Mouse (Mus musculus) kidney, postnatal 36 days (tissue): ENCODE results near the gene Mcm2.
A peak's percentile ranks its signal among the peaks of the same experiment; 100 is the strongest.

Experiments used
- DNase-seq, 2 experiments: peaks; one replicate each; pipeline ENCODE4 v3.0.0; 2021 to 2022; ENCODE audit warnings: mixed read lengths in 2 of 2

The Mcm2 gene

GRCm38 (mm10) chr6:88925640-88926205 is 27.1 kb upstream of the Mcm2 start:
- no peak for DNase-seq

- DNase-seq, result peak; percentile 79 to 90
These were observed 26.1 kb upstream of the Mcm2 start for GRCm38 (mm10) chr6:88924502-88925275.

- no peak for DNase-seq
These were observed 20.2 kb upstream of the Mcm2 start for GRCm38 (mm10) chr6:88918802-88919201.

DNA sequence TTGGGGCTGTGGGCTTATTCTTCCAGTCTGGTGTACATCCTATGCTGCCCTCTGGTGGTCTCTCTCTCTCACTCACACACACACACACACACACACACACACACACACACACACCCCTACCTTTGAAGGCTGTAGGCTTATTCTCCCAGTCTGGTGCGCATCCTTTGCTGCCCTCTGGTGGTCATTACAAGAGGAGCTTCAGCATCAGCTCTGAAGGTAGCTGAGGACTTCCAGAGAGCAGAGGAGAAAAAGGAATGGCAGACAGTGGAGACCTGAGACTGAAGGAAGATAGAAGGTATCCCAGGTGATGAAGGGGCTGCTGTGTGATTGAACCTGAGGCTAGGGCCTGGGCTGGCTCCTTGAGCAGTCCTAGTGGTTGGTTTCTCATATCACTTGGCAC is 17.6 kb upstream of the Mcm2 start:
- DNase-seq, result peak; percentile 55 to 76

- DNase-seq, result no peak
These were observed 16.9 kb upstream of the Mcm2 start for GRCm38 (mm10) chr6:88915510-88915909.

GRCm38 (mm10) chr6:88914799-88915198 is 16.2 kb upstream of the Mcm2 start:
- DNase-seq, result no peak

GRCm38 (mm10) chr6:88913440-88913839 is 14.9 kb upstream of the Mcm2 start:
- DNase-seq, result no peak

- peak in 1 of 2 experiments; percentile 43 for DNase-seq
These were observed 14.4 kb upstream of the Mcm2 start for GRCm38 (mm10) chr6:88913022-88913421.

- no peak for DNase-seq
These were observed 10.6 kb upstream of the Mcm2 start for GRCm38 (mm10) chr6:88909151-88909550.

DNA sequence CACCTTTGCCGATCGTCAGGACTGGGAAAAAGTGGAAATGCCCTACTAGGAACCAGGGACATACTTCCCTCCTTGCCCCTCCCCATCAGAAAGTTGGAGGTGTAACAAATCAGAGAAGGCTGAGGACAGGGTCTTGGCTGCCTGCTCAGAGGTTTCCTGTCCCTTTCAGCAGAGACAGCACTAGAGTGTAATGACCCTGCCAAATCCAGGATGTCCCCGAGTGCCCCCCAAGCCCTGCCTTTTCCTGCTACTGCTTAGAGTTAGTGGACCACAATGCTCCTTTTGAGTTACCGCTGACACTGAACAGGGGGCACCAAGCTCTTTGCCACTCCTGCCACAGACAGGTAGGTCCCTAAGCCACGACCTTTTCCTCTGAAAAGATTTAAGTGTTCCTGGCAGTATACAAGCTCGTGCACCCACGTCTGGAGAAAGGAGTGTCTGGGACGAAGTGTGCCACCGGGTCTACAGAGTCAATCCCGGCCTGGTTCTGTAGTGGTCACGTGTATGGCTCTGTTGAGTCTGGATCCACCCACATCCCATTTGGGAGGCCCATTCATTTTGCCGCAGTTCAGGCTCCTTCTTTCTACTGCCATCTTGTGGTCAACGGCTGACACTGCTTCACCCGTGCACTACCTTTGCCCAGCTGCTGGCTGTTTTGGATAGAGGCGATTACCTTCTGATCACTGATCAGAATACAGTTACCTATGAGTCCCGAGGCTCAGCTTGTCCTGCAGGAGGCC is 8.0 kb upstream of the Mcm2 start:
- peak; percentile 77 to 82 for DNase-seq

DNA sequence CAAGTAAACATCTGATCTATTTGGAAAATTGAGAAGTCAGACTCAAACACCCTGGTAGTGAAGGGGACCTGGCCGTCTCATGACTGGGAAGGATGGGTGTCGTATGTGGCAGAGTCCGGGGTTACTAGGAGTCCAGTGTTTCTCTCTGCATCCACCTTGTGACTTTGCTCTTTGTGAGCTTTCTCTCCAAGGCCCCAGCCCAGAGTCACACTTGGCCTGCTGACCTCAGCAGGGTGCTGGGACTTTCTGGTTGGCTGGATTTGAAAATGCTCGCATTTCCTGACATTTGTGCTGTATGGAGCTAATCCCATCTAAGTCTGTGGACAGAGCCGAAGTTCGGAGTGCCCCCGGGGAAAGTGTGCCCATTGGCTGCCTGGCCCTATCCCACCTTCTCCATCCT is 6.5 kb upstream of the Mcm2 start:
- peak; percentile 44 to 54 for DNase-seq

DNA sequence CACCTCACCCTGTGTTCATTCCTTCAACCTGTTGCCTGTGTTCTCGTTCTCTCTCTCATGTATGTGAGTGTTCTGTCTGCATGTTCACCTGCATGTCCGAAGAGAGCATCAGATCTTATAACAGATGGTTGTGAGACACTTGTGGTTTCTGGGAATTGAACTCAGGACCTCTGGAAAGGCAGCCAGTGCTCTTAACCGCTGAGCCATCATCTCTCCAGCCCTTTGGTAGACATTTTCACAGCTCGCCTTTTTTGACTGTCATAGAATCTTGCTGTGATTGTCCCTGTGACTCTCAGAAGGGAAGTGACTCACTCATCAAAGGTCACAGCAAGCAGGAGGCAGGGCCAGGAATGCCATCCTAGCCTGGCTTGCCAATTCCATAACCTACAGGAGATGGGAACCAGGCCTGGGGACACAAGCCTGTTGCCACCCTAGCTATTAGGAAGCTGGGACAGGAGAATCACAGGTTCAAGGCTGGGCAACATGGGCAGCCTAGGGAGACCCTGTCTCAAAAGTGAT is 5.9 kb upstream of the Mcm2 start:
- peak in 1 of 2 experiments; percentile 40 for DNase-seq

DNA sequence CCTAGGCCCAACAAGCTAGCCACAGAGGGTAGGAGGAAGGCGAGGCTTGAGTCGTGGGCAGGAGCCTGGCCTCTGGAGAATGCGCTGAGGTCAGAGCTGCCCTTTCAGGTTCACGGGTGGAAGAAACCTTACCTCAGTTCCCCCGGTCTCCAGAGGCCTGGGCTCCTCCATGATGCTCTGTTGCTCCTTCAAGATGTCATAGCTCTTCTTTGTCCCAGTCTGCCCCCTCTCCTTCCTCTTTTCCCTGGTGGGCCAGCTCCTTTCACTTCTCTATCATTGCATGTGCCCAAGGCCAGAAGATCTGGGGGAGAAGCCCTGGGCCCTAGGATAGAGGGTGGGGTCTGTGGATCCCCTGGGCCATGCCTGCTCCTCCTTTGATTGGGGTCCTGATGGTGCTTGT is 5.1 kb upstream of the Mcm2 start:
- no peak for DNase-seq

- DNase-seq, result peak; percentile 98 to 99
These were observed 3.6 kb upstream of the Mcm2 start, which contains the start of gene Tpra1 for GRCm38 (mm10) chr6:88901947-88902820. Tpra1 (plus strand) TSS chr6:88902251.

- peak; percentile 35 to 37 for DNase-seq
These were observed 2.9 kb upstream of the Mcm2 start for GRCm38 (mm10) chr6:88901471-88901870.

GRCm38 (mm10) chr6:88899628-88900027 is 1.0 kb upstream of the Mcm2 start:
- DNase-seq, result no peak

DNA sequence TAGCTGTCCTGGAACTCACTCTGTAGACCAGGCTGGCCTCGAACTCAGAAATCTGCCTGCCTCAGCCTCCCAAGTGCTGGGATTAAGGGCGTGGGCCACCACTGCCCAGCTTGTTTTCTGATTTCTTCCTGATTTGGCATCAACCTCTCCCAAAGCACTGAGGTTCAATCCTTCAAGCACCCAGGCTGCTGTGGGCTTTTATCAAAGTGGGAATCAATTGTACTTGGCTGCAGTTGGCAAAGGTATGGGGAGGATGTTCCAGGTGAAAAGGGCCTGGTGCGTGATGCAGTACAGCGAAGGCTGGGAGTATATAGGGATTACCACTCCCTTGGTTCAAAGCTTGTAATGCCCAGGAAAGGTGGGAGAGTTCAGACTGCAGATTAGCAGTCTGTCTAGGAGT is 506 bp upstream of the Mcm2 start:
- DNase-seq, result no peak

DNA sequence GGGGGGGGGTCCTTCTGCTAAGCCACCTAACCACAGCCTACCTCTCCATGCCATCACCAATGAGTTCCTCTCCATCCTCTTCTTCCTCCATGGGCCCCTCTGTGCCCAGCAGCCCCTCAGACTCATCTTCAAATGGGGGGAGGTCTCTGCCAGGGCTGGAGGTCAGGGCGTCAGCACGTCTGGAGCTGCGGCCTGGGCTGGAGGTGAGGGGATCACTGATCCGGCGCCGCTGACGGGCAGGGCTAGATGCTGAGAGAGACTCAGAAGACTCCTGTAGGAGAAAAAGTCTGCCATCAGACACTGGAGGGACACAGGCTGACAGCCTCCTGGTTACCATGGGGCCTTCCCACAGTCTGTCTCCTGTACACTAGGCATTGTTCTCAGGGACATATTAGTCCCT is 1.3 kb downstream of the Mcm2 start:
- DNase-seq, result no peak

DNA sequence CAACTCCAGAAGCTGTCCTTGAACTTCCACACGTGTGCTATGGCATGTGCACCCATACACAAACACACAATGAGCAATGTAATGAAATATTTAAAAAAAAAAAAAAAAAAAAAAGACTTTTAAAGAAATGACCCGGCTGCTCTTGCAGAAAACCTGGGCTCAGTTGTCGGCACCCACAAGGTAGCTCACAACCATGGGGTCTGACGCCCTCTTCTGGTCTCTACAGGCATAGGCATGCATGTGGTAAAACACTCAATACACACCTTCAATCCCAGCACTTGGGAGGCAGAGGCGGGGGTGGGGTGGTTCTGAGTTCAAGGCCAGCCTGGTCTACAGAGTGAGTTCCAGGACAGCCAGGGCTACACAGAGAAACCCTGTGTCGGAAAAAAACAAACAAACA is 2.6 kb downstream of the Mcm2 start:
- DNase-seq, result no peak

GRCm38 (mm10) chr6:88893559-88893958 is 5.0 kb downstream of the Mcm2 start:
- DNase-seq, result peak; percentile 44 to 89

GRCm38 (mm10) chr6:88890832-88891231 is 7.7 kb downstream of the Mcm2 start:
- DNase-seq, result no peak

GRCm38 (mm10) chr6:88889410-88890042 is 9.1 kb downstream of the Mcm2 start:
- DNase-seq, result no peak
